Mouse (Mus musculus) intestine, embryonic 16.5 days (tissue): ENCODE results near the gene Rac2. TPM values are rescaled to one million over a fixed set of nuclear protein-coding genes. Genes with fewer than 3 reads are reported as not detected.

Experiments
- ATAC-seq: fragments of 200-750 bp; cut with Nextera tagmentation; 2 replicates; pipeline ENCODE4 v1.8.0; 2017; ENCODE audit warnings: moderate TSS enrichment, moderate library complexity
- H3K27ac ChIP-seq: fragments of 300-500 bp; sonication (generic); 2 replicates; pipeline ENCODE4 v1.5.1; 2014; ENCODE audit warnings: mild to moderate bottlenecking, low read length
- H3K27me3 ChIP-seq: fragments of 300-500 bp; sonication (generic); replicated peaks from 2 replicates; pipeline ENCODE4 v1.6.1; 2014; ENCODE audit warnings: low read length, control low read depth, mixed read lengths; ENCODE audit not compliant: control insufficient read depth, insufficient read depth
- H3K36me3 ChIP-seq: fragments of 300-500 bp; sonication (generic); 2 replicates; pipeline ENCODE4 v1.6.1; 2014; ENCODE audit warnings: low read length, control low read depth; ENCODE audit not compliant: control insufficient read depth, insufficient read depth
- H3K4me1 ChIP-seq: fragments of 300-500 bp; sonication (generic); 2 replicates; pipeline ENCODE4 v1.6.1; 2014; ENCODE audit warnings: low read length, control low read depth, mixed read lengths; ENCODE audit not compliant: control insufficient read depth, insufficient read depth
- H3K4me2 ChIP-seq: fragments of 300-500 bp; sonication (generic); 2 replicates; pipeline ENCODE4 v1.6.1; 2014; ENCODE audit warnings: low read depth, low read length, control low read depth
- H3K4me3 ChIP-seq: fragments of 300-500 bp; sonication (generic); 2 replicates; pipeline ENCODE4 v1.5.1; 2014; ENCODE audit warnings: mild to moderate bottlenecking, low read length
- H3K9ac ChIP-seq: fragments of 300-500 bp; sonication (generic); 2 replicates; pipeline ENCODE4 v1.6.1; 2014; ENCODE audit warnings: low read depth, low read length
- H3K9me3 ChIP-seq: fragments of 300-500 bp; sonication (generic); 2 replicates; pipeline ENCODE4 v1.6.1; 2016; ENCODE audit warnings: low read length, control low read depth; ENCODE audit not compliant: control insufficient read depth
- WGBS: fragments of 180-500 bp; shearing (Covaris S2); extraction: QIAGEN DNeasy Blood & Tissue Kit; methylation state at CpG from one replicate; pipeline ENCODE4 v1.1.7; 2014; 5-methylcytosine and 5-hydroxymethylcytosine counted together
- polyA plus RNA-seq: library from polyadenylated mRNA; unstranded; fragments of >200 nt; fragmentation: Nextera tagmentation; extraction: Ambion mirVana; gene quantifications from 2 replicates; pipeline ENCODE4 v1.2.1, GENCODE M21; 2015

The Rac2 gene
- polyA plus RNA-seq, 1 experiment from 2014 or later: 25.1 TPM

DNA sequence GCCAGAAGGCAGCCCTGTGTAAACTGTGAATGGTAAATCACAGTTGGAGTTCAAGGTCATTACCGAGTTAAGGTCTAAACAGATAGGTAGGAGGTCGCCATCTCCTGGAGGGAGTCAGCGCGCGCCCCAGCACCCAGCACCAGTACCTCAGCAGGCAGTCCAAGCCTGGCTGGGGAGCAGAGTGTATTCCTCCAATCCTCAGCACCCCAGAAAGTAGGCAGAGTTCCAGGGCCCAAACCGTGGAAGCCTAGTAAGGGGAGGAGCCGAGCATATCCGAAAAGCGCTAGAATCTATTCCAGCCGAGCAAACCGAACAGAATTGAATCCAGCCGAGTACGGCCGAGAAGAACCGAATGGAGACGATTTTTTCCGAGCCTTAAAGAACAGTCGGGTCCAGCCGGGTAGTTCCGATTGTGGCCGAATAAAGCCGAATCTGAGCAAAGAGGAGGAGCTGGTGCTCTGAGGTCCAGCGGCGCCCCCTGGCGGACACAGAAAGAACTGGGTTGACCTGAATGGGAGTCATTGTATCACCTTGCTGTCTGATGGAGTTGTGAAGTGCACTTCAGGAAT lies 40.6 kb downstream of the Rac2 start:
- H3K4me3 ChIP-seq: peak overlapping the region; percentile 41
- H3K9me3 ChIP-seq: no peaks in the 10 kb centered on the region
- H3K4me2 ChIP-seq: peak overlapping the region; percentile 57
- peak; percentile 84 for ATAC-seq
- peak overlapping the region; percentile 88 for H3K27ac ChIP-seq
- WGBS: 0% methylated on average over 25 of the region's 25 CpGs
- H3K9ac ChIP-seq: peak overlapping the region; percentile 74
- H3K36me3 ChIP-seq: no peaks in the 10 kb centered on the region
- peaks cover 24% of the 10 kb centered on the region for H3K4me1 ChIP-seq
- no peaks in the 10 kb centered on the region for H3K27me3 ChIP-seq

- Histone ChIP-seq H3K4me1 (peaks cover 24% of the 10 kb centered on the region), H3K9ac (peak overlapping the region; percentile 74), H3K4me2 (peak overlapping the region; percentile 57), H3K27me3 (no peaks in the 10 kb centered on the region), H3K36me3 (no peaks in the 10 kb centered on the region), H3K27ac (peak overlapping the region; percentile 88), H3K4me3 (peak overlapping the region; percentile 41), H3K9me3 (no peaks in the 10 kb centered on the region)
- 51% methylated on average over 4 of the region's 4 CpGs for WGBS
- no peak for ATAC-seq
Measured at GRCm38 (mm10) chr15:78531451-78531720, 41.2 kb downstream of the Rac2 start.

- H3K9me3 ChIP-seq: no peaks in the 10 kb centered on the region
- H3K4me3 ChIP-seq: peak within 1 kb of the TSS; percentile 41
- H3K4me2 ChIP-seq: peak within 1 kb of the TSS; percentile 57
- H3K36me3 ChIP-seq: no peaks in the 10 kb centered on the region
- peak within 1 kb of the TSS; percentile 74 for H3K9ac ChIP-seq
- no peaks in the 10 kb centered on the region for H3K27me3 ChIP-seq
- H3K27ac ChIP-seq: peak within 1 kb of the TSS; percentile 88
- peaks cover 24% of the 10 kb centered on the region for H3K4me1 ChIP-seq
- ATAC-seq: no peak
- 67% methylated on average over 17 of the region's 17 CpGs for WGBS
Measured at GRCm38 (mm10) chr15:78530671-78531450, 41.7 kb downstream of the Rac2 start, which contains the start of gene C1qtnf6. Gene C1qtnf6 (minus strand): TSS chr15:78531416.

- no peak overlapping the region for H3K27ac ChIP-seq
- H3K36me3 ChIP-seq: no peaks in the 10 kb centered on the region
- no peak overlapping the region for H3K9ac ChIP-seq
- H3K27me3 ChIP-seq: no peaks in the 10 kb centered on the region
- no peaks in the 10 kb centered on the region for H3K9me3 ChIP-seq
- no peak for ATAC-seq
- no peak overlapping the region for H3K4me2 ChIP-seq
- no peak overlapping the region for H3K4me3 ChIP-seq
- H3K4me1 ChIP-seq: peaks cover 24% of the 10 kb centered on the region
- 76% methylated on average over 3 of the region's 3 CpGs for WGBS
Measured at GRCm38 (mm10) chr15:78530141-78530540, 42.4 kb downstream of the Rac2 start.

- 3% methylated on average over 15 of the region's 15 CpGs for WGBS
Measured at GRCm38 (mm10) chr15:78529428-78529990, 43.1 kb downstream of the Rac2 start.

DNA sequence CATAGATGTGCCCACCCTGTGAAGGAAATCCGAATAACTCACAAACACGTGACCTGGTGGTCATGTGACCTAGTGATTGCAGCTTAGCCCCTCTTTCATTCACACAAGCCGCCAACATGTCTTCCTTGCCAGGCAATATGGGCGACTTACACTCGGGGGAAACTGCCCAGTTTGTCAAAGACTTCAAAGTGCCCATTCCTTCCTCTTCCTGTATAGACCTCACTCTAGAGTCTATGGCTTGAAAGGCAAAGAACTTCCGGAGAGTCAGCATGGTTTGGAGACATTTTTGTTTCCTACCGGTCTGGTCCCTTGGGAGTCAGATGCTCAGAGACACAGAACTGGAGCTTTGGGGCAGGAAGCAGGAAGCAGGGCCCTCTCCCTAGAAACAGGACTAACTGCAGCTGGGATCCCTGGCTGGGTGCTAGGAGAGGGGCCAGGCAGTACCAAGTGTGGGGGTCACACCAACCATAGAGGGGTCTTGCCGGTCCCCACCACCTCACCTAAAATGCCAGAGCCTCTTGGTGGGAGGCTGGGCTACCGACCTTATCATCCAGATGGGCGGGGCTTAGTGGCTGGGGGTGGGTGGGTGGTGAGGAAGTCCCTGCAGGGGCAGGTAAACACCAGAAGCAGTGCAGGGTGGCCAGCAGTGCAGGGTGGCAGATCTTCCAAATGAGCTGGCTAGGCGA lies 43.7 kb downstream of the Rac2 start:
- Histone ChIP-seq H3K4me1 (peaks cover 24% of the 10 kb centered on the region), H3K4me3 (peak overlapping the region; percentile 50), H3K4me2 (peak overlapping the region; percentile 66), H3K9ac (peak overlapping the region; percentile 71), H3K9me3 (no peaks in the 10 kb centered on the region), H3K27me3 (no peaks in the 10 kb centered on the region), H3K27ac (peak overlapping the region; percentile 83), H3K36me3 (no peaks in the 10 kb centered on the region)
- WGBS: 40% methylated on average over 11 of the region's 11 CpGs
- no peak for ATAC-seq

More at GRCm38 (mm10) chr15:78529428-78529990, 43.1 kb downstream of the Rac2 start:
- ATAC-seq: peak; percentile 46
- Histone ChIP-seq H3K9me3 (no peaks in the 10 kb centered on the region), H3K4me2 (peak overlapping the region; percentile 66), H3K4me1 (peaks cover 24% of the 10 kb centered on the region), H3K27me3 (no peaks in the 10 kb centered on the region), H3K27ac (peak overlapping the region; percentile 83), H3K9ac (peak overlapping the region; percentile 71), H3K36me3 (no peaks in the 10 kb centered on the region), H3K4me3 (peak overlapping the region; percentile 50)

GRCm38 (mm10) chr15:78527973-78528372 lies 44.6 kb downstream of the Rac2 start:
- Histone ChIP-seq H3K4me3 (no peak overlapping the region), H3K4me2 (no peak overlapping the region), H3K9ac (peak overlapping the region; percentile 25; the same call in 1 of the 2 replicates), H3K4me1 (peaks cover 21% of the 10 kb centered on the region), H3K27me3 (no peaks in the 10 kb centered on the region), H3K9me3 (no peaks in the 10 kb centered on the region), H3K27ac (no peak overlapping the region), H3K36me3 (no peaks in the 10 kb centered on the region)
- no peak for ATAC-seq
- 72% methylated on average over 7 of the region's 7 CpGs for WGBS

- Histone ChIP-seq H3K4me2 (no peak overlapping the region), H3K4me3 (no peak overlapping the region), H3K27ac (no peak overlapping the region), H3K9me3 (no peaks in the 10 kb centered on the region), H3K36me3 (no peaks in the 10 kb centered on the region), H3K4me1 (0 out of 2 replicates have a peak, but pooled peaks cover 2% of the 10 kb centered on the region), H3K9ac (no peak overlapping the region), H3K27me3 (no peaks in the 10 kb centered on the region)
- 91% methylated on average over 5 of the region's 5 CpGs for WGBS
- ATAC-seq: no peak
Measured at GRCm38 (mm10) chr15:78524163-78524562, 48.4 kb downstream of the Rac2 start.

DNA sequence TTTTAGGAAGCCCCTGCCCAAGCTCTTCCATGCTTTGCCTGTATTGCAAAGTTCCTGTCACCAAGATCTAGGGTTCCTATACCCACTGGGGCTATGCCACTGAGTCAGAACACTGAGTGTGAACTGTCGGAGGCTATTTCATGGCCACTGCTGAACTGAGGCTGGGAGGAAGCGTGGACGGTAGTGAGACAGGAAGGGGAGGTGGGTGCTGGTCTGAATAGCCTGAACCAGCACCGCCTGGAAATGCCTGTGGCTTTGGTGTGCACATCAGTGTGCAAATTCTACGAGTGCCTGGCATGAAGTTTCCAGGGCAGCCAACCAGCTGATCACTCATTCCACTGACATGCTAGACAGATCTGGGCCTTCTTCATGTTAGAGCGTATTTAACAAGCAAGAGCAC lies 50.7 kb downstream of the Rac2 start:
- H3K27me3 ChIP-seq: no peaks in the 10 kb centered on the region
- ATAC-seq: no peak
- 83% methylated on average over 6 of the region's 6 CpGs for WGBS
- H3K4me3 ChIP-seq: no peak overlapping the region
- no peaks in the 10 kb centered on the region for H3K36me3 ChIP-seq
- no peaks in the 10 kb centered on the region for H3K4me1 ChIP-seq
- H3K9me3 ChIP-seq: no peaks in the 10 kb centered on the region
- no peak overlapping the region for H3K27ac ChIP-seq
- no peak overlapping the region for H3K4me2 ChIP-seq
- H3K9ac ChIP-seq: no peak overlapping the region
